Mouse (Mus musculus): Measurements from ENCODE around the gene Foxl2. TPM values are rescaled to one million over a fixed set of nuclear protein-coding genes. Genes with fewer than 3 reads are reported as not detected.

Foxl2 gene
- polyA plus RNA-seq, 1 experiment from 2014 or later = not detected

DNA sequence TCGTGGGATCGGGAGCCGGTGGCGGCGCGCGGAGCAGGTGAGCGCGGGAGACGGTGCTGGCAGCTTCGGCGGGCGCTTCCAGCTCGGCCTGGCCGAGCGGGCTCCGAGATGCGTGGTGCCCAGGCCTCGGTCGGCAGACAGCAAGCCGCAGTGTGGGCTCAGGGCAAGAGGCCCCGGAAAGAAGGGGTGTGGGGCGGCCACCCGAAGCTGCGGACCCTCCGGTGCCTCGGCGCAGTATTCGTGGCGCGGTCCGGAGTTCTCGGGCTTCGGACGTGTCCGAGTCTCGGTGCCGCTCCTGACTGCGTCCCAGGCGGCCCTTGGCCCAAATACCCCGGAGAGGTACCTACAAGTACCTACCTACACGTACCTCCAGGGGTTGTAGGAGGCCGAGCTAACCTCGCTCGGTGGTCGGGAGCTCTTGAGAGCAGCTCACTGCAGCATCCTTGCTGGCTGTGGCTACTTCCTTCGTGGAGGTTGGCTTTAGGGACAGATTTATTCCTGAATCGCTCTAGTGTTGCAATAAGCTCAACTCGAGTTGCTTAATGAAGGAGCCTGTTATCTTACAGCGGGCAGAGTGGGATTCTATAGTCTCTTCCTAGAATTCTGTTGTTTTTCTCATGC, 31.5 kb downstream of the Foxl2 start:
- Histone ChIP-seq H3K9me3 (ENCODE audit: low read length) (no peaks in the 10 kb centered on the region), H3K27me3 (ENCODE audit: insufficient read depth, low read length) (0 out of 2 replicates have a peak, but pooled peaks cover 16% of the 10 kb centered on the region), H3K9ac (replicated peaks) (peak overlapping the region; percentile 80), H3K4me2 (ENCODE audit: low read depth, low read length) (peak overlapping the region; percentile 100), H3K27ac (ENCODE audit: low read depth) (no peak overlapping the region), H3K4me1 (ENCODE audit: insufficient read depth) (peaks cover 17% of the 10 kb centered on the region), H3K36me3 (replicated peaks; ENCODE audit: insufficient read depth, low read length) (no peaks in the 10 kb centered on the region), H3K4me3 (ENCODE audit: low read depth, low read length) (peak overlapping the region; percentile 80)
- no peak for TF ChIP-seq EP300 (IDR thresholded peaks at IDR 0.05; ENCODE audit: low read depth)
- no peak for TF ChIP-seq CTCF (IDR thresholded peaks at IDR 0.05; ENCODE audit: low read depth)
- no peak for DNase-seq
- peak; percentile 19 for ATAC-seq
- WGBS (ENCODE audit: insufficient replicate concordance) = under 1% methylated on average over 47 of the region's 50 CpGs

DNA sequence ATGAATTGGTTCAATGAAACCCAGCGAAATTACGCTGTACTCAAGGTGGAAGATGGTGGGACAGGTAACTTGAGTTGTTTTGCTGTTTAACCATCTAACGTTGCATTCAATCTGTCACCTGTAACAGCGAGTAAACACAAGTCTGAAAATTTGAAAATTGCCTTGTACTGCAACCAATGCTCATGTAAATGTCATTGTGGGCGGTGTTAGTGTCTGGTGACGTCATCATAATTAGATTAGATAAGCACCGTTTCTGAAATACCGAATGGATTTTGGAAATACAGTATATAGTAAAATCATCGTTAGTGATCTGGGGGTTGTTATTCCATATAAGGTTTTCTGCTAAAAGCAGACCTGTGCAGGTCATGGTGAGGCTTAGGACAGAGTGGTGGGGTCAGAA, 32.0 kb downstream of the Foxl2 start:
- no peaks in the 10 kb centered on the region for H3K36me3 ChIP-seq (replicated peaks; ENCODE audit: insufficient read depth, low read length)
- H3K4me2 ChIP-seq (ENCODE audit: low read depth, low read length) = peak overlapping the region; percentile 100
- peak overlapping the region; percentile 80 for H3K9ac ChIP-seq (replicated peaks)
- ATAC-seq = no peak
- H3K9me3 ChIP-seq (ENCODE audit: low read length) = no peaks in the 10 kb centered on the region
- H3K4me3 ChIP-seq (ENCODE audit: low read depth, low read length) = peak overlapping the region; percentile 80
- H3K27me3 ChIP-seq (ENCODE audit: insufficient read depth, low read length) = 0 out of 2 replicates have a peak, but pooled peaks cover 15% of the 10 kb centered on the region
- 45% methylated on average over 9 of the region's 9 CpGs for WGBS (ENCODE audit: insufficient replicate concordance)
- TF ChIP-seq CTCF (IDR thresholded peaks at IDR 0.05; ENCODE audit: low read depth) (no peak), EP300 (IDR thresholded peaks at IDR 0.05; ENCODE audit: low read depth) (no peak)
- DNase-seq = no peak
- no peak overlapping the region for H3K27ac ChIP-seq (ENCODE audit: low read depth)
- H3K4me1 ChIP-seq (ENCODE audit: insufficient read depth) = peaks cover 17% of the 10 kb centered on the region

DNA sequence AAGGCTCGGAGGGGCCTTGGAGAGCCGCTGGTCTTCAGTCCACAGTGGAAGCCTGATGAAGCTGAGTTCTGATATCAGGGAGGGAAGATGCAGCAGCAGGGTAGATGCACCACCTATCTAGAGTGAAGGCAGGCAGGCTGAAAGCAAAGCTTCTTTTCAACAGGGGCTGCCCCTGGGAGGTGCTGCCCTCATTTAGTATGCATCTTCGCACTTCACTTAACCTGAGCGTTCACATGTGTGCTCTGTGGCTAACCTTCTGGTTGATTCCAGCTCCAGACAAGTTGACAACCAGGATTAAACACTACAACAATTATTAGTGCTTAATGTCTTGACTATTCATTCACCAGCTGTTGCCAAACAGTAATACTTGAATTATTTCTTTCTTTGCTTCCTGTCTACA, 39.0 kb downstream of the Foxl2 start:
- ATAC-seq (no peak), DNase-seq (no peak)
- H3K27me3 ChIP-seq (ENCODE audit: insufficient read depth, low read length) = no peaks in the 10 kb centered on the region
- TF ChIP-seq EP300 (IDR thresholded peaks at IDR 0.05; ENCODE audit: low read depth) = no peak
- no peak for TF ChIP-seq CTCF (IDR thresholded peaks at IDR 0.05; ENCODE audit: low read depth)
- no peaks in the 10 kb centered on the region for H3K4me1 ChIP-seq (ENCODE audit: insufficient read depth)
- H3K4me3 ChIP-seq (ENCODE audit: low read depth, low read length) = no peak overlapping the region
- 91% methylated on average over 4 of the region's 4 CpGs for WGBS (ENCODE audit: insufficient replicate concordance)
- no peaks in the 10 kb centered on the region for H3K9me3 ChIP-seq (ENCODE audit: low read length)
- peaks cover 10% of the 10 kb centered on the region for H3K36me3 ChIP-seq (replicated peaks; ENCODE audit: insufficient read depth, low read length)
- H3K9ac ChIP-seq (replicated peaks) = no peak overlapping the region
- no peak overlapping the region for H3K27ac ChIP-seq (ENCODE audit: low read depth)
- no peak overlapping the region for H3K4me2 ChIP-seq (ENCODE audit: low read depth, low read length)

DNA sequence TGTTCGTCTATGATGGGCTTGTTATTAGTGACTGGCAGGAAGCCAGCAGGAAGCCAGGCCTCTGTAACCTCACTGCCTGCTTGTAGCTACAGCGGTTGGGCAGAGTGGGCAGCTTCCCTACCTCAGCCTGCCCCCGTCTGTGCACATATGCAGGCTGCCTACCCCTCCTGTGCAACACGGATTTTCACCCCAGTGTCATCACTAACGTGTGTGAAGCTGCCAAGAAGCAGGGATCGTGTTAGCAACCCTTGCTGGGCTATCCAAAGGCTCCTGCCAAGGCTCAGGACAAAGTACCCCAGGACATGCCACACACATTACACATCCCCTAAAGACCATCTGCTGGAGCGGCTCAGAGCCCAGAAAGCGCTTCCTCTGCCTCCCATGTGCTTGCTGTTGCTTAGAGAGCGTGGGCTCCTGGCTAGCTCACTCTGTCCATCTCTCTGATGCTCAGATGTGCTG, 44.8 kb downstream of the Foxl2 start:
- Histone ChIP-seq H3K27me3 (ENCODE audit: insufficient read depth, low read length) (no peaks in the 10 kb centered on the region), H3K9me3 (ENCODE audit: low read length) (no peaks in the 10 kb centered on the region), H3K4me2 (ENCODE audit: low read depth, low read length) (no peak overlapping the region), H3K36me3 (replicated peaks; ENCODE audit: insufficient read depth, low read length) (0 out of 2 replicates have a peak, but pooled peaks cover 10% of the 10 kb centered on the region), H3K27ac (ENCODE audit: low read depth) (no peak overlapping the region), H3K4me3 (ENCODE audit: low read depth, low read length) (no peak overlapping the region), H3K9ac (replicated peaks) (no peak overlapping the region), H3K4me1 (ENCODE audit: insufficient read depth) (no peaks in the 10 kb centered on the region)
- DNase-seq (no peak), ATAC-seq (no peak)
- WGBS (ENCODE audit: insufficient replicate concordance) = 51% methylated on average over 9 of the region's 9 CpGs
- TF ChIP-seq CTCF (IDR thresholded peaks at IDR 0.05; ENCODE audit: low read depth) = no peak
- TF ChIP-seq EP300 (IDR thresholded peaks at IDR 0.05; ENCODE audit: low read depth) = no peak

DNA sequence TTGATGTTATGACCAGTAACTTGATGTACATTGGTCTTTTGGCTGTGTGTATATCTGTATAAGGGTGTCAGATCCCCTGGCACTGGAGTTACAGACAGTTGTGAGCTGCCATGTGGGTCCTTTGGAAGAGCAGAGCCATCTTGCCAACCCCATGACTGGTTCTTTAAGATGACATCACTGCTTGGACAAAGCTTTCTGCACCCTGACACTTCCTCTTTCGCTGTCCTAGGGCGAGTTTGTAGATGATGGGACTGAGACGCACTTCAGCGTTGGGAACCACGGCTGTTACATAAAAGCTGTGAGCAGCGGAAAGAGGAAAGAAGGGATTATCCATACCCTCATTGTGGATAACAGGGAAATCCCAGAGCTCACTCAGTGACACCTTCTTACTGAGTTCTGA, 46.2 kb downstream of the Foxl2 start:
- 0 out of 2 replicates have a peak, but pooled peaks cover 10% of the 10 kb centered on the region for H3K36me3 ChIP-seq (replicated peaks; ENCODE audit: insufficient read depth, low read length)
- no peak overlapping the region for H3K4me2 ChIP-seq (ENCODE audit: low read depth, low read length)
- WGBS (ENCODE audit: insufficient replicate concordance) = 73% methylated on average over 6 of the region's 6 CpGs
- no peak overlapping the region for H3K27ac ChIP-seq (ENCODE audit: low read depth)
- TF ChIP-seq CTCF (IDR thresholded peaks at IDR 0.05; ENCODE audit: low read depth) (no peak), EP300 (IDR thresholded peaks at IDR 0.05; ENCODE audit: low read depth) (no peak)
- no peak overlapping the region for H3K4me3 ChIP-seq (ENCODE audit: low read depth, low read length)
- H3K9ac ChIP-seq (replicated peaks) = no peak overlapping the region
- DNase-seq (no peak), ATAC-seq (no peak)
- H3K27me3 ChIP-seq (ENCODE audit: insufficient read depth, low read length) = no peaks in the 10 kb centered on the region
- H3K4me1 ChIP-seq (ENCODE audit: insufficient read depth) = no peaks in the 10 kb centered on the region
- no peaks in the 10 kb centered on the region for H3K9me3 ChIP-seq (ENCODE audit: low read length)

Other genes with a start within 250 kb of the Foxl2 start
- not detected in 2 replicates for gene Prr23a1, start 112.8 kb upstream of the Foxl2 start, polyA plus RNA-seq (2015; fragmentation: Nextera tagmentation; extraction: Ambion mirVana)
- gene Prr23a2, start 98.8 kb upstream of the Foxl2 start, polyA plus RNA-seq (2015; fragmentation: Nextera tagmentation; extraction: Ambion mirVana) = not detected in 2 replicates
- not detected in 2 replicates for gene Prr23a3, start 90.5 kb upstream of the Foxl2 start, polyA plus RNA-seq (2015; fragmentation: Nextera tagmentation; extraction: Ambion mirVana)
- not detected in 2 replicates for gene 7420426K07Rik, start 52.2 kb upstream of the Foxl2 start, polyA plus RNA-seq (2015; fragmentation: Nextera tagmentation; extraction: Ambion mirVana)
- gene Faim, start 31.1 kb downstream of the Foxl2 start, polyA plus RNA-seq (2015; fragmentation: Nextera tagmentation; extraction: Ambion mirVana) = 16.2 and 16.7 TPM in 2 replicates
- gene Gm1123, start 80.4 kb downstream of the Foxl2 start, polyA plus RNA-seq (2015; fragmentation: Nextera tagmentation; extraction: Ambion mirVana) = 0.07 TPM in 1 of 2 replicates, not detected in the other
- gene Pik3cb, start 185.3 kb downstream of the Foxl2 start, polyA plus RNA-seq (2015; fragmentation: Nextera tagmentation; extraction: Ambion mirVana) = 2.0 and 2.3 TPM in 2 replicates

Data from liver, postnatal 0 days (tissue).